Mouse (Mus musculus): ENCODE data around the gene Mrpl14.

DNA sequence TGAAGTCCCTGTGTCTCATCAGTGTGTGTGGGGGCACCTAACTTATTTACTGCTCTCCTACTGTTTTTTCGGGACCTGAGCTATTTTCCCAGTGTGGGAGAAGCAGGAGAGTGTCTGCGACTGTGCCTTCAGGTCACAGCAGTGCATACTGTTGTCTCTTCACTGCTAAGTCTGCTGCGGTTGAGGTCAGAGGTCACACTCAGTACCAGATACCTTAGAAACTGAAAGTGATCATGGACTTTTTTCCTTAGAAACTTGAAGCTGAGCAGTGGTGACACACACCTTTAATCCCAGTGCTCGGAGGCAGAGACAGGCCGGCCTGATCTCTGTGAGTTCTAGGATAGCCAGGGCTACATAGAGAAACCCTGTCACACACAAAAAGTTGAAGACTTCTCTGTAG lies 6.0 kb downstream of the Mrpl14 start:
- TF ChIP-seq GATA1 (IDR thresholded peaks at IDR 0.05; ENCODE audit: low read length) = no peak
- no peak for TF ChIP-seq TAL1 (IDR thresholded peaks at IDR 0.05; ENCODE audit: low read length)

All from erythroblast, embryonic 14.5 days (primary cell).